Mouse (Mus musculus) gonadal fat pad, adult 2 months (tissue): ENCODE results near the gene Nono. TPM values are rescaled to one million over a fixed set of nuclear protein-coding genes. Genes with fewer than 3 reads are reported as not detected.
A peak's percentile ranks its signal among the peaks of the same experiment; 100 is the strongest.

Source experiments
- DNase-seq: peaks from one replicate; pipeline ENCODE4 v3.0.0-alpha.2; 2012; ENCODE audit warnings: low read depth
- polyA plus RNA-seq: library from polyadenylated mRNA; depleted of rRNA; stranded (reverse); fragments of >200 nt; gene quantifications from 2 replicates; pipeline ENCODE4 v1.2.3, GENCODE M21; 2012; rRNA removed

The Nono gene
- 127 and 145 TPM in 2 replicates for polyA plus RNA-seq

DNA sequence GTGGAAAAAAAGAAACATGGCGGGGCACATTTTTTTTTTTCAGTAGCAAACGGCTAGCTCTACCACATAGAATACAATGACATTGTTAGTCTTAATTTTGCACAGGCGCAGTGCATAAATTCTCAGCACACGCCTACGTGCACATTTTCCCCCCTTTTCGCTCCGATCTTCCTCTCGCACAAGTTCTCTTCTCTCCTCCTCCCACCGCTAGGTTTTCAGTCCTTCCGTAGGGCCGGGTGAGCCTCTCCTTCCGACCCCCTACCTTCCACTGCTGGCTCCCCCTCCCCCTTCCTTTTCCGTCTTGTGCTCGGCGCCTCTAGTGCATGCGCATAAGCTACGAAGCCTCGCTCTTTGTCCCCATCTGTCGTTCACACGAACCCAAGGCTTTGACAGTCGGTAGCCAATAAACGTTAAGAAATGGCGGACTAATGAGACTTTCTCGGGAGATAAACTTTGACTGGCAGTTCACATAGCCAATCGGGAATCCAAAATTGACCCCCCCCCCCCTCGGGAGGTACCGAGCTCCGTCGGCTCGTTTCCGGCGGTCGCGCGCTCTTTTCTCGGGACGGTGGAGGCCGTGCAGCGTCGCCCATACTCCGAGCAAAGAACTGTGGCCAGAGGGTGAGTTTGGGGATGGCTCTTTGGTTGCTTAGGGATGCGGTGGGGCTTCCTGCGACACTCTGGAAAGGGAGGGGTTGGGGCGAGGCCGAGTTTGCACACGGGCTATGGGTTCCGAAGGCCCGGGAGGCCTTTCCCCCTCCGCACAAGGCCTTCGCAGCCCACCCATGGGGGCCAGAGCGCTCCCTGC is at the start of gene Nono:
Gene Nono (plus strand): TSS at position 177 of the 808 bp plus-strand sequence.
- DNase-seq, result peak; percentile 71

- peak; percentile 6 for DNase-seq
Measured at GRCm38 (mm10) chrX:101379744-101380143, 49.4 kb upstream of the Nono start.

GRCm38 (mm10) chrX:101383455-101383854 is 45.7 kb upstream of the Nono start:
- DNase-seq, result no peak

- no peak for DNase-seq
Measured at GRCm38 (mm10) chrX:101384439-101385137, 44.5 kb upstream of the Nono start.

DNA sequence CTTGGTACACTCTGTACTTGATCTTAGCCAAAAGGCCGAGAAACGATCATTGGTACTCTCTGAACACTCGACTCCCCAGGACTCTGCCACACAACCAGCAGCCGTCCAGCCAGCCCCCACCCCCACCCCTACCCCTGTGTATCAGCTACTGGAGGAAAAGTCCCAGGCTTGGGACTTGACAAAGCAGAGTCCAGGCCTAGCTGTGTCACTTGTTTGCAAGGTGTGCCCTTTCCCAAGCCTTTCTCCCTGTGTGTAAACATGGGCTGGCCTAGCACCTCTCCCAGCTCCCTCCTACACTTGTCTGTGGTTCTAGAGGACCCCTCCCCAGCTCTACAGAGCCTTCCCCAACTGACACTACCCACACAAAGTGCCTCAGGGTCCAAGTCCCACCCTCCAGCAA is 42.9 kb upstream of the Nono start:
- no peak for DNase-seq

DNA sequence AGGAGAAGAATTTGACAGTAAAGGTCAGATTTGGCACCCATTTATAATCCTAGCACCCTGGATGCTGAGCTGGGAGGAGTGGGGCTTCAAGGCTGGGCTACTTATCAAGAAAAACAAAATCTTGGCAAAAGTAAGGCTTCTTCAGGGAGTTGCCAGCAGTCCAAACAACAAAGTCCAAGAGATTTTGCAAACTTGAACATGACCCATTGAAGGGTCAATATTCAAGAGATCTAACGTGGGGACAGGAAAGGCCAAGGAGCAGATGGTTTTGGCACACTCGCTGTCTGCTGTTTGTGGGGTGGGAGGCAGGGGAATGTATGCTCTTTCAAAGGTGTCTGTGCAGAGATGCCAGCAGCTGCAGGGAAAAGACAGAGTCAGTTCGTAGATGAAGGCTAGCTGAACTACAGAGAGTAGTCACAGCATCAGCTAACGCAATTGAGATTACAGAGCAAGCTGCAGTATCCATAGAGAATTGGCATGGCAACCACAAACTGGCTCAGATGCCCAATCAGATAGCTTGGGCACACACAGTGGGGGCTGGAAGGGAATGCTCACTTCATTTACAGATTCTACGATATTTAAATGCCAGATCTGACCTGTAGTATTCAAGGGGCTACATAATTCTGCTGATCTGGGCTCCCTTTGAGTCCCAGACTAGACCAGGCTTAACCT is 40.1 kb upstream of the Nono start:
- DNase-seq, result no peak

GRCm38 (mm10) chrX:101394341-101394740 is 34.8 kb upstream of the Nono start:
- DNase-seq, result no peak

DNA sequence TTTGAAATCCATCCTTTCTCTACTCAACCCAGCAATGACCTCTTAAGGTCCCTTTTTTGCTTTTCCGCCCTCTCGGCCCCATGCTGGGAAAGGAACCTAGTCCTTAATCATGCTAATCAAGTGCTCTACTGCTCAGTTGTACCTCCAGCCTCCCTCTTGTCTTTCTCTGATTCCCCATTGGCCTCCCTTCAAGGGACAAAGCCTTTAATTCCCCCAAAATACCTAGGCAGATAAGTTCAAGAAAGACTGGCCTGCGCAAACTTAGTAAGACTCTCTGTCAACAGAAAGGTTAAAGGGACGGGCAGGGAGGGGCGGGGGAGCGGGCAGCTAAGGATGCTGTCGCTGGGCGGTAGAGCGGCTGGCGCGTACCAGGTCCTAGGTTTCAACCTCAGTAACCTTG is 32.7 kb upstream of the Nono start:
- DNase-seq, result no peak

DNA sequence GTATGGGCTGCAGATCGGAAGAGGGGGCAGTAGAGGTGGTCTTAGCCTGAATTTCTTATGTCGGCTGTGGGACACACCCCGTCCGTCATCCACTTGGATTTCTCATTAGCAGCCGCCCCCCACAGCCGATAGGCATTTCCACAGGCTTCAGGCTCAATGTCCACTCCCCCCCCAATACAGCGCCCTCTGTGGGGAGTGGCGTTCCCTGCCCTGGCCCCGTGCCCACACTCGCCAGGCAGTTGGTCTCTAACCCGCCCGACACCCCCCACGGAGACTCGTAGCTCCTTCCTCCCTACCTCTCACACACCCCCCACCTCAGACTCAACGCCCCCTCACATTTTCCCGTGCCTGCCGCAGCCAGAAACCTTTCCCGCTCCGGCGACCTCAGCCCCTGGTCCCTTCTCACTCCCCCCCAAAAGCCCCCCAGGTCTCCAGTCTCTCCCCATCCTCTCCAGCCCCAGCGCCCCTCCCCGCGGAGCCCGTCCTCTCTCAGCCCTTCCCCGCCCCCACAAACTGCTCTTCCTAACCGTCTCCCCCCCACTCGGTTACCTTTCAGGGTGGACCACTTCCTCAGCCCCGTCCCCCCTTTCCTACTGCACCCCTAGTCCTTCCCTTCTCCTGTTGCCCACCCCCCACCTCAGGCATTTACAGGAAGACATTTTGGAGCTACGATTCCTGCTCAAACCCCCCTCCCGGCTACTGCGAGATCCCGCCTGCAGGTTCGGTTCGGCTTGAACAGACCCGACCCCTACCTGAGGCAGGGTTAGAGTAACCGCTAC is 10.0 kb upstream of the Nono start:
- DNase-seq, result no peak

GRCm38 (mm10) chrX:101419725-101420699 is 9.1 kb upstream of the Nono start:
- no peak for DNase-seq

DNA sequence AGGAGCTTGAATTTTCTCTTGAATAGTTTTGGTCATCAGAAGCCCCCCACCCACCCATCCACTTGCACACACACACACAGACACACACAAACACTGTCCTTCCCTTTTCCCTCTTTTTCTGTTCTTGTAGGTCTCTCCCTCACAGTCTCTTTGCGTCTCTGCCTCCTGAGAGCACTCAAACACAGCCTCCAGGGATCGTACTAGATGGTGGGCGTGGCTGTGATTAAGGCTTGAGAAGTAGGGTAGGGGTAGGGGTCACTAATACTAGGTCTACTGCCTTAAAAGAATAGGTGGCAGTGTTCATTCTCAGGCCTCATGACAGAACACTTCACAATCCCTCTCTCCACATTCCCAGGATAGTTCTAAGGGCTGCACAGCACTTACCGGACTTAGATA is 8.4 kb upstream of the Nono start, which contains the start of gene Zmym3:
Gene Zmym3 (minus strand): TSS at position 150 of the 396 bp plus-strand sequence.
- no peak for DNase-seq

GRCm38 (mm10) chrX:101423462-101423861 is 5.7 kb upstream of the Nono start:
- DNase-seq, result no peak

DNA sequence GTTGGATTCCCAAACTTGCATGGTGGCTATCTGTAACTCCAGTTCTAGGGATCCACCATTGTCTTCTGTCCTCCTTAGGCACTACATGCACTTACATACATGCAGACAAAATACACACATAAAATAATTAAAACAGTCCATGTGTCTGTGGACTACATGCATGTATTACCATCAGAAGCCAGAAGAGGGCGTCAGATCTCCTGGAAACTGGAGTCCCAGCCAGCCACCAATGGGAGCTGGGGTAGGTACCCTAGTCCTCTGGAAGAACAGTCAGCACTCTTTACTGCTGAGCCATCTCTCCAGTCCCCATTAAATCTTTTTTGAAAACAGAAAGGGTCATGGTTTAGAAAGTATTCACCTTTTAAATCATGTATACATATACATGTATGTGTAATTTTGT is 1.3 kb upstream of the Nono start:
- DNase-seq, result no peak

DNA sequence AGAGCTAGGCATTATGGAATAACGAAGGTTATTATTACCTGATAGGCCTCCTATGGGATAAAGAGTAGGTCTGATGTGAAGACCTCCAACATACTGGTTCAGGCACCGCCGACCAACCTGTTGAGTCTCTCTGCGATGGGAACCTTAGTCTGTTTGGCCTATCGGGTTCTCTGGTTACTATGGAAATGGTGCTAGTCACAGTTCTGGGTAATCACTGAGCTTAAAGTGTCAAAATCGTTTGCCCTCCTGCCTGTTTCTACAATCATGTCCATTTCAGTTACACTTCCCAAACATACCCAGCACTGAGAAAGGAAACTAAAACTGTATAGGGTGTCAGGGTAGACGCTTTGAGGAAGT is 355 bp upstream of the Nono start:
- no peak for DNase-seq

- no peak for DNase-seq
Measured at GRCm38 (mm10) chrX:101429976-101430375, 858 bp downstream of the Nono start.

DNA sequence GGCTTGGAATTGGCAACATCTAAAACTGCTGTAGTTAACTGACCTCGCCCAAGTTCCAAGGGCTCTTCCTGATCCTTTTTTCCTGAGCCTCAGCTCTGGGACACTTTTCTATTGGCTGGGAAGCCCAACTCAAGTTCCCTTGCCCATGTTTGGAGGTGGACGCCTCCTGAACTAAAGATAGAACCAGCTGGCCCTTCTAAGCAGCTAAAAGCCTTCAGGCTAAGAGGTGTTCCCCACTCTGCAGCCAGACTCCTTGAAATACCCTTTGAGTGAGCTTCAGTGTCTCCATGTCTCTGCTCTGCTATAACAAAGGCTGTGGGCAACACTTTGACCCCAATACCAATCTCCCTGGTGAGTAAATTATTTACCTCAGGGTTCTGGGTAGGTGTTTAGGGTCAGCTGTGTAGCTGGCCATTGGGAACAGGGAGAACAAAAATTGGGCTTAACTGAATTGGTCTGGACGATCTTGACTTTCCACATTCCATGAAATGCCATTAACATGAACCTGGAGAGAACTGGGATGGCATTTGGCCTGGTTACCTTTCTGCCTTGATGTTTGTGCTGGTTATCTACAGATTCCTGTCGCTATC is 19.9 kb downstream of the Nono start, which contains the start of gene Itgb1bp2:
Gene Itgb1bp2 (plus strand): TSS at position 203 of the 590 bp plus-strand sequence.
- no peak for DNase-seq

- no peak for DNase-seq
Measured at GRCm38 (mm10) chrX:101451147-101451546, 22.0 kb downstream of the Nono start.

DNA sequence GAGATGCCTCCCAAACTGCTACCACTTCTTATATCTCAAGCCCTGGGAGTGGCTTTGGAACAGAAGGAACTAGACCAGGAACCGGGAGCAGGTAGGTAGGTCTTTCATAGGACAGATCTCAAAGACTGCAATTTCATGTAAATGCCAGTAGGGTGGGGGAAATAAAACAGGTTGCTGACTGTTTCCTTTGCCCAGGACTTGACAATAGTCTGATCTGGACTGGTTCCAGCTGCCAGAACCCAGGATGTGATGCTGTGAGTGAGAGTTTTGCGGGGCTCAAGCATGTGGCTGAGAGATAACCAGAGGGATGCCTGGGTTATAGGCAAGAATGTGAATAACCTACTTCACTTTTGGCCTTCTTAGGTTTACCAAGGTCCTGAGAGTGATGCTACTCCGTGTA is 22.5 kb downstream of the Nono start:
- DNase-seq, result no peak

GRCm38 (mm10) chrX:101472202-101472601 is 43.1 kb downstream of the Nono start:
- DNase-seq, result no peak
